Mouse (Mus musculus) brain, adult 2 months (tissue): ENCODE results near the gene Tmem91.
"Not testable (repeated sequence)": the region's sequence is repeated elsewhere in the genome, so short reads cannot be mapped to it uniquely, and the experiment has no call there.

ENCODE experiments used
- DNase-seq: peaks from one replicate; pipeline ENCODE4 v3.0.0; 2011; ENCODE audit warnings: low read depth, low spot score

Gene Tmem91

GRCm38 (mm10) chr7:25674719-25675300, at the start of gene Tmem91:
Gene Tmem91 (minus strand): TSS chr7:25675166.
- DNase-seq, result peak; percentile 14

GRCm38 (mm10) chr7:25721776-25722175, 46.8 kb upstream of the Tmem91 start:
- DNase-seq, result not testable (repeated sequence)

GRCm38 (mm10) chr7:25720760-25721159, 45.8 kb upstream of the Tmem91 start:
- no peak for DNase-seq

- peak; percentile 84 for DNase-seq
Observed at GRCm38 (mm10) chr7:25719761-25720610, 45.0 kb upstream of the Tmem91 start.

GRCm38 (mm10) chr7:25718788-25719417, 43.9 kb upstream of the Tmem91 start, which contains the start of gene Ccdc97:
Gene Ccdc97 (minus strand): TSS chr7:25719088.
- peak; percentile 98 for DNase-seq

- DNase-seq, result no peak
Observed at GRCm38 (mm10) chr7:25717478-25717877, 42.5 kb upstream of the Tmem91 start.

- no peak for DNase-seq
Observed at GRCm38 (mm10) chr7:25715731-25716271, 40.8 kb upstream of the Tmem91 start.

GRCm38 (mm10) chr7:25714581-25714980, 39.6 kb upstream of the Tmem91 start:
- DNase-seq, result no peak

GRCm38 (mm10) chr7:25712801-25713200, 37.8 kb upstream of the Tmem91 start:
- no peak for DNase-seq

GRCm38 (mm10) chr7:25711731-25712197, 36.8 kb upstream of the Tmem91 start:
- DNase-seq, result peak; percentile 82

- DNase-seq, result no peak
Observed at GRCm38 (mm10) chr7:25711165-25711564, 36.2 kb upstream of the Tmem91 start.

- DNase-seq, result peak; percentile 77
Observed at GRCm38 (mm10) chr7:25710519-25711130, 35.7 kb upstream of the Tmem91 start.

- no peak for DNase-seq
Observed at GRCm38 (mm10) chr7:25709961-25710360, 35.0 kb upstream of the Tmem91 start.

GRCm38 (mm10) chr7:25707581-25708292, 32.8 kb upstream of the Tmem91 start:
- peak; percentile 35 for DNase-seq

- peak; percentile 52 for DNase-seq
Observed at GRCm38 (mm10) chr7:25706578-25707170, 31.7 kb upstream of the Tmem91 start.

- peak; percentile 80 for DNase-seq
Observed at GRCm38 (mm10) chr7:25705801-25706251, 30.9 kb upstream of the Tmem91 start.

GRCm38 (mm10) chr7:25704716-25705364, 29.9 kb upstream of the Tmem91 start:
- DNase-seq, result no peak

- DNase-seq, result no peak
Observed at GRCm38 (mm10) chr7:25703793-25704494, 29.0 kb upstream of the Tmem91 start.

GRCm38 (mm10) chr7:25702350-25702749, 27.4 kb upstream of the Tmem91 start:
- no peak for DNase-seq
